ENCODE assay signal across 20 mouse cellular contexts in genomic region chr11:80212282-80212681, GRCm38 (mm10). TPM values are rescaled to one million over a fixed set of nuclear protein-coding genes. Genes with fewer than 3 reads are reported as not detected.
DNase-seq lines count a peak whose midpoint lies in the region; TF ChIP-seq lines count a peak whose summit lies in the region.
"Had no signal": no experiment of that assay in that cellular context is flagged by ENCODE, and none has a peak within 500 bp of the region (broad histone marks: within the 10 kb centered on the region; RNA-seq: fewer than 3 reads in every experiment).

No protein-coding gene starts in this region.

- no peak for TF ChIP-seq CTCF in liver, adult 2 months (IDR thresholded peaks at IDR 0.05; ENCODE audit: low read depth, low read length)

- peak overlapping the region; percentile 1; the same call in 1 of the 2 replicates for H3K9ac ChIP-seq in liver, adult 2 months (ENCODE audit: low read depth, low read length)

- WGBS in liver, adult 2 months = 31% methylated on average over 2 of the region's 2 CpGs

- H3K79me2 ChIP-seq in liver, adult 2 months (ENCODE audit: control insufficient read depth, insufficient read depth, low read length) = peaks cover 38% of the 10 kb centered on the region; the same call in 1 of the 2 replicates

- DNase-seq in liver, adult 2 months (ENCODE audit: extremely low read depth, low read depth, low spot score) = peak; percentile 56
- DNase-seq in liver = no peak
- DNase-seq in retina, adult 2 months (ENCODE audit: low read depth, low spot score) = peak; percentile 64
- DNase-seq in retina, embryonic 14.5 days (ENCODE audit: low spot score) = no peak
- DNase-seq in yolk sac, embryonic 10.5 days (ENCODE audit: low spot score) = peak; percentile 26
- DNase-seq in left cerebral cortex, postnatal 25 days (ENCODE audit: low spot score in 2 of 2) = no peak
- DNase-seq: adrenal gland, adult 2 months; adrenal gland, adult 8-10 months; adrenal gland, postnatal 10 days; adrenal gland, postnatal 14 days; adrenal gland, postnatal 25 days; adrenal gland, postnatal 36 days; B cell, adult 2 months; cerebellum, adult 11 months; cerebellum, adult 11-12 months; cerebellum, adult 18-20 months had no signal

- H3K36me3 ChIP-seq in liver, adult 2 months (ENCODE audit: control insufficient read depth, insufficient read depth, low read length) = peaks cover 5% of the 10 kb centered on the region; the same call in 1 of the 2 replicates

- H3K4me3 ChIP-seq in liver, adult 2 months (ENCODE audit: insufficient read depth, low read depth, low read length) = no peak overlapping the region

- peaks cover 37% of the 10 kb centered on the region for H3K4me1 ChIP-seq in liver, adult 2 months (ENCODE audit: control insufficient read depth, insufficient read depth, low read length)

- peak overlapping the region; percentile 20; the same call in 1 of the 2 replicates for H3K27ac ChIP-seq in liver, adult 2 months (replicated peaks; ENCODE audit: insufficient read depth, low read depth, low read length)

- H3K27me3 ChIP-seq in liver, adult 2 months (ENCODE audit: control insufficient read depth, insufficient read depth, low read length) = no peaks in the 10 kb centered on the region
- H3K27me3 ChIP-seq: CH12.LX, Patski had no signal

- TF ChIP-seq POLR2A in liver, adult 2 months (IDR thresholded peaks at IDR 0.05; ENCODE audit: extremely low read depth, insufficient read depth, low read length) = no peak

- intact Hi-C loops in left cerebral cortex, postnatal 25 days (cut with DNase I) = no loop called here

RNA-seq across cellular contexts. Expression of gene Rhot1, which starts 3.5 kb away (rescaled TPM):
- 32.1 and 37.1 TPM in 2 replicates for total RNA-seq in liver, adult 2 months (2014; rRNA removed)
- polyA plus RNA-seq in liver, adult 2 months (2012; rRNA removed) = 8.4 and 8.9 TPM in 2 replicates
- total RNA-seq in left cerebral cortex, postnatal 25 days (2021) = 10 to 100 TPM; 72.9 to 76.9 TPM

RNA-seq across cellular contexts. Expression of gene Rnf135, which starts 28.6 kb away (rescaled TPM):
- total RNA-seq in liver, adult 2 months (2014; rRNA removed) = 6.1 and 6.6 TPM in 2 replicates
- polyA plus RNA-seq in liver, adult 2 months (2012; rRNA removed) = 9.4 and 11.0 TPM in 2 replicates
- total RNA-seq in left cerebral cortex, postnatal 25 days (2021) = 1 to 10 TPM; 3.4 to 4.1 TPM

RNA-seq across cellular contexts. Expression of gene Adap2, which starts 58.4 kb away (rescaled TPM):
- 32.1 and 33.4 TPM in 2 replicates for total RNA-seq in liver, adult 2 months (2014; rRNA removed)
- 23.6 and 27.3 TPM in 2 replicates for polyA plus RNA-seq in liver, adult 2 months (2012; rRNA removed)
- total RNA-seq in left cerebral cortex, postnatal 25 days (2021) = 1 to 10 TPM; 6.9 to 7.8 TPM
- total RNA-seq: CH12.LX, G1E, MEL had no signal
- polyA plus RNA-seq: G1E had no signal

Comparison
In these comparisons a context has a peak if more than half of its experiments do, and no peak if none do; other contexts are left out.
1. DNase-seq: peak in liver, adult 2 months (single experiment), retina, adult 2 months (single experiment) and yolk sac, embryonic 10.5 days (single experiment); none in liver (single experiment), retina, embryonic 14.5 days (single experiment) and left cerebral cortex, postnatal 25 days (0 of 2).